Mouse (Mus musculus): ENCODE measurements around the gene Slc44a3.

The Slc44a3 gene

DNA sequence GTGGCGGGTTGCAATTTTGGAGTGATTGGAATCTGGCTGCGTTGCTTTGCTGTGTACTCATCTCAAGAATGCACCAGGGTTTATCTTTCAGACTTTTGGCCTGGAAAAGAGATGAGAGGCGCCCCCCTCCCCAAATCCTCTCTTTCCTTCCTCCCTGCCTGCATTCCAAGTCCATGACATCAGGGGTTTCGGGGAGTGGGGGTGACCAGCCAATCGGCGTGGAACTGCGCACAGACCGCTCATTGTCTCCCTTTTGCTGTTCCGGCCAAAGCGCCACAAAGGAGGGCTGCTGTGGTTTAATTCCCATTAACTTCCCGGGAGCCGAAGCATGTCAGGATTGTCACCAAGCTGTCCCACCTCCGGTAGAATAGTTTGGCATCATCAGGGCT, 104.7 kb downstream of the Slc44a3 start:
- in situ Hi-C loops (cut with MboI), result no loop called here

DNA sequence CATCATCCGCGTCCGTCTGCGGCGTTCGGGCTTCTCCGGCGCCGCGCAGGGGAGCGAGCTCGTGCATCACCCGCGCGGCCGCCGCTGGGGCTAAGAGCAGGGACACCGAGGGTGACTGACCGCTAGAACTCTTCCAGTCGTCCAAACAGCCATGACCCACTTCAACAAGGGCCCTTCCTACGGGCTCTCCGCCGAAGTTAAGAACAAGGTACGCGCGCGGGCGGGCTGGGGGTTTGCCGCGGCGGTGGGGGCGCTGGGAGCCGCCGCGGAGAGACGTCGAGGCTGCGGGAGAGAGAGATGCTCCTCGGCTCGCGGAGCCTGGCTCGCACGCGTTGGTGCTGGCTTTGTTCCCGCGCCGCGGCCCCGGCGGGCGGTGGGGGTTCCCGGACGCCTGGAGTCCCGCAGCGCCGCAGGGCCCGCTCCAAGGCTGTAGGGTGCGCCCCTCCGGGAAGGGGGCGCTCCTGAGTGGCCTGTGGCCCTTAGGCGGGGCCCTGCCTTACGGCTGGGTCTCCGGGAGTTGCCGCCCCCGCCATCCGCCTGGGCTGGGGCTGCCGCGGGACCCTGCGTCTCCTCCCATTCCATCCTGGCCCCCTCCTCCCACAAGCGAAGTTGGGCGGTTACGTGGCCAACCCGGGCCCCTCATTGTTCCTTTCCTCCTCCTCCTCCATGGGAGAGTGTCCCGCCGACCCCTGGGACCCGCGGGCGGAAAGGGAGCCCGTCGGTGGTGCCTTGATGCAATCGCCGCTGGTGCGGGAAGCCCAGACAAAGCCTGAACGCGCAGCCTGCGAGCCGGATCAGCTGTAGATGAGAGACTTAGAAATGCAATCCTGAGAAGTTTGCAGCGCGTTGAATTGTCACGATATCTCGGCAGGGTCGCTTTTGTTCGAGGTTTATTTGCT, 105.3 kb downstream of the Slc44a3 start:
- in situ Hi-C loops (cut with MboI), result no loop called here

DNA sequence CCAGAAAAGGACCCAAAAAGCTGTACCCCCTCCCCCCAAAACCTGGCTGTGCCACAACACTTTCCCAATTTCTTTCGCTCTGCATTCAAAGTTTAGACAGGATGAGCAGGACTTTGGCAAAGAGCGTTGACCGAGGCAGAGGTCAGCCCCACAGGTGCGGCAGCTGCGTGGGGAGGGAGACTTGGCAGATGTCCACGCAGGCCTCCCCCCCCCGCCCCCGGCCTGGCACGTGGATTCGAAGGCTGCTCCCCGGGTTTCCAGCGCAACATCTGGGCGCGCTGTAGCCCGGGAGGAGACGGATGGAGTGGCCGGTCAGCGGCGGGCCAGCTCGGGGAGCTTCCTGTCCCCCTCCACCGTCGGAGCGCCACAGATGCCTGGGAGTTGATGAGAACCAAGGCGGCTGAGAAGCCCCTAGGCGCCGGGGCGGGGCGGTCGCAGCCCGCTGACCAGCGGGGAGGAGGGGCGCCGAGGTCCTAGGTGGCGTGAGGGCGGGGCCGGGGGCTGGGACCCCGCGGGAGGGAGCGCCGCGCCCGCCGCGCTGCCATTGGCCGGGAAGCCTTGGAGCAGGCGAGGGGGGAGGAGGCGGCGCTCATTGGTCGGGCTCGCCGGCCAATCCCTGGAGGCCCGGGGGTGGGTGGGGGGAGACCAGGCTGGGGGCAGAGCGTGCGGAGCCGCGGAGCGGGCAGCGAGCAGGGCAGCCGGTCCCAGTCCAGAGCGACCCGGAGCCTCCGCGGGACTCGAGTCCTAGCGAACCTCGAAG, 106.2 kb downstream of the Slc44a3 start, which contains the start of gene Cnn3:
TSS of gene Cnn3 (plus strand) at position 637 of the 760 bp plus-strand sequence.
- in situ Hi-C loops (cut with MboI), result no loop called here

GRCm38 (mm10) chr3:121422405-121422804, 109.8 kb downstream of the Slc44a3 start:
- in situ Hi-C loops (cut with MboI), result no loop called here

DNA sequence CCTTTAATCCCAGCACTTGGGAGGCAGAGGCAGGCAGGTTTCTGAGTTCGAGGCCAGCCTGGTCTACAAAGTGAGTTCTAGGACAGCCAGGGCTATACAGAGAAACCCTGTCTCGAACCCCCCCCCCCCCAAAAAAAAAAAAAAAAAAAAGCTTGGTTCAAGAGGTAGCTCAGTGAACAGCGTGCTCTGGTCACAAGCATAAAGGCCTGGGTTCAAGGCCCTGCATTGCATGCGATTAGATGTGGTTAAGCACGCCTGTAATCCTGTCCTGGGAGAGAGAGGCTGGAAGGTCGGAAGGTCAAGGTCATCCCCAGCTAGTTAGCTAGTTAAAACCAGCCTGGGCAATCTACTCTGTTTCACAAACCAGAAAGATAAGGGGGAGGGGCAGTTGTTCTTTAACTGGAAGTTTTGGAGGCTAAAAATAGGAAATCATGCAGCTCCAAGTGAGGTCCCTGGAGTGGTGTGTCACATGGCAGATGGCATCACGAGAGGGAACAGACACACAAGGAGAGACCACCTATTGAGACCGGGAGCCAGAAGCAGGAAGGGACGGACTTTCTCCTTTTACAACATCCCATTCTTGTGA, 113.3 kb downstream of the Slc44a3 start:
- in situ Hi-C loops (cut with MboI), result no loop called here

DNA sequence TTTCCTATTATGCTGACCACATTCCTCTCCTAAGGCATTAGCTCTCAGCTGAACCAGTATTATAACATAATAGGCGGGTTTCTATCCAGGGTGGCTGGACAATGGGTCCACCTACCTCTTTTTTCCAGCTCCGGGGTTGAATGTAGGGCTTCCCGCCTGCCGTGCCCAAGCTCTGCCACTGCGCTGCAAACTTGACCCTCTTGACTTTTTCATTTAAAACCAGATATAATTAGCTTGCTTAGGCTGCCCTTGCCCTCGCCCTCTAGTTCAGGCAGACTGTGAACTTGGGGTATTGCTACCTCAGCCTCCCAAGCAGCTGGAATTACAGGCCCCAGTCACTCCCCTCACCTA, 114.0 kb downstream of the Slc44a3 start:
- in situ Hi-C loops (cut with MboI), result no loop called here

GRCm38 (mm10) chr3:121417379-121418250, 114.6 kb downstream of the Slc44a3 start:
- in situ Hi-C loops (cut with MboI), result no loop called here

DNA sequence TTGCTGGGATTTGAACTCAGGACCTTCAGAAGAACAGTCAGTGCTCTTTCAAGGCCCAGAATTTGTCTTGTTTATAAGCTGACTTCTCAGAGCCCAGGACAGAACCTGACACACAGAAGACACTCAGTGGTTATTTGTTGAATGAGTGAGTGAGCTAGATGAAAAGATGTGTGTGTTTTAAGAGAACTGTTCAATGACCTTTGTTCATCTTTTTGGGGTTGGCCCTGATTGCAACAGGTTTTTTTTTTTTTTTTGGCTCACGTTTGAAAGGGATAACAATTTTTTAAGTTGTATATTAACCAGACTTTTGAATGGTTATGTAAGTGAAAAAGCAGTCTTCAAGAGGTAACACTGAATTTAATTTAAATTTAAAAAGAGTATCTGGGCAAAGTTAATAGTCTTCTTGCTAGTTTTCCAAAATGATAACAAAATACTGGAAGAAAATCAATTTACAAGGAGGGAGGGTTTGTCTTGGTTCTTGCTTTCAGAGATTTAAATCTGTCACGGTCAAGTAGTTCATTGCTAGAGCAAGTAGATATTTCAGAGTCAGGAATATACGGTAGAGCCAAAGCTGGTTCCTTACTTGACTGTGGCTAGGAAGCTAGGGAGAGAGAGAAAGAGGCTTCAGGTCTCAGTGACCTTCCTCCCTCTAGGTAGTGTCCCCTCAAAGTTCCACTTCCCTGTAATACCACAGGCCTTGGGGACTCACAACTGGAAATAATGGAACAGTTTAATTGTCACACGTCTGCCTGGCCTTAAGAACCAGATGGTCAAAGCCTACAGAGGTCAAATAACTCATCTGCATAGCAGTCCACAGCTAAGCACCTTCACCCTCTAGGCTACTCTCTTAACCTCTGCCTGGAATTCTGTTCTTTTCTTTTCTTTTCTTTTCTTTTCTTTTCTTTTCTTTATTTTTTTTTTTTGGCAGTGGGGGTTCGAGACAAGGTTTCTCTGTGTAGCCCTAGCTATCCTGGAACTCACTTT, 115.7 kb downstream of the Slc44a3 start:
- in situ Hi-C loops (cut with MboI), result no loop called here

DNA sequence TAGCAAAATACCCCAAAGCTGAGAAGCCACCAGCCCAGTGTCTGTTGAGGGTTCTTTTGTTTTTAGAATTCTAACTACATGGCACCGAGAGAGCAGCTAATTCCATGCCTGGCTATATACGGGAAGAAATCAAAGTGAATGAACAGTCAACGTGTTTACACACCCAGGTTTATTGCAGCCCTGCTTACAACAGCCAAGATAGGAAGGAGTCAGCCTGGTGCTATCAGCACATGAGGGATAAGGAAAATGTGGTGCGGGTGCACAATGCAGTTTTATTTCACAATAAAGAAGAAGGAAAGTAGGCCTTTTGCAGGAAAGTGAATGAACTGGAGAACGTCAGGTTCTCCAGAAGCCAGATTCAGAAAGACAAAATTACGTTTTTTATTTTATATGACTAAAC, 120.8 kb downstream of the Slc44a3 start:
- in situ Hi-C loops (cut with MboI), result no loop called here
